Mouse (Mus musculus) kidney, adult 2 months (tissue): ENCODE data around the gene Gal.

Source experiments
- CTCF ChIP-seq: fragments of 200-500 bp; conservative IDR thresholded peaks from 2 replicates; pipeline ENCODE4 v1.5.1; 2011; ENCODE audit warnings: low read depth, mild to moderate bottlenecking, control low read depth, low read length, moderate library complexity, mixed read lengths; ENCODE audit not compliant: insufficient read depth, insufficient read length
- POLR2A ChIP-seq: fragments of 200-500 bp; IDR thresholded peaks from one replicate; pipeline ENCODE4 v1.6.1; 2011; ENCODE audit warnings: low read depth, low read length, control low read depth

DNA sequence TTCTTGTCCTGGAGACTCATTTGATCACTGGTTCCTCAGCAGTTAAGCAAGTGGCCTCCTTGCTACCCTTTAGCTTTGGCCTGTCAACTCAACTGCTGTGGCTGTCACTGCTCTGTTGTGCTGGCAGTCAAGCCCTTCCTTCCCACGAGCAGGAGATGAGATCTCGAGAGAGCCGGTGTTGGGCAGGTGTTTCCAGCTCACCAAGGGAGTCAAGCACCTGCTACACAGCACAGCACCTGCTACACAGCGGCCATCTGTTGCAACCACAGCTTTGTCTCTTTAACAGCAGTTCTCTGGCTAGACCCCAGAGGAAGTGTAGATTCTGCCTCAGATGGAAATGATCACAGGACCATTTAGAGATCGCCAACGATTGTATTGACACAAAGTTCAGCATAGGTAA, 37.3 kb upstream of the Gal start:
- TF ChIP-seq POLR2A (no peak), CTCF (no peak)
